Mouse (Mus musculus): ENCODE measurements around the gene Sox5. TPM values are rescaled to one million over a fixed set of nuclear protein-coding genes. Genes with fewer than 3 reads are reported as not detected.

The Sox5 gene
- total and polyA plus RNA-seq, 2 experiments from 2014 or later, result 26.2 to 32.9 TPM

DNA sequence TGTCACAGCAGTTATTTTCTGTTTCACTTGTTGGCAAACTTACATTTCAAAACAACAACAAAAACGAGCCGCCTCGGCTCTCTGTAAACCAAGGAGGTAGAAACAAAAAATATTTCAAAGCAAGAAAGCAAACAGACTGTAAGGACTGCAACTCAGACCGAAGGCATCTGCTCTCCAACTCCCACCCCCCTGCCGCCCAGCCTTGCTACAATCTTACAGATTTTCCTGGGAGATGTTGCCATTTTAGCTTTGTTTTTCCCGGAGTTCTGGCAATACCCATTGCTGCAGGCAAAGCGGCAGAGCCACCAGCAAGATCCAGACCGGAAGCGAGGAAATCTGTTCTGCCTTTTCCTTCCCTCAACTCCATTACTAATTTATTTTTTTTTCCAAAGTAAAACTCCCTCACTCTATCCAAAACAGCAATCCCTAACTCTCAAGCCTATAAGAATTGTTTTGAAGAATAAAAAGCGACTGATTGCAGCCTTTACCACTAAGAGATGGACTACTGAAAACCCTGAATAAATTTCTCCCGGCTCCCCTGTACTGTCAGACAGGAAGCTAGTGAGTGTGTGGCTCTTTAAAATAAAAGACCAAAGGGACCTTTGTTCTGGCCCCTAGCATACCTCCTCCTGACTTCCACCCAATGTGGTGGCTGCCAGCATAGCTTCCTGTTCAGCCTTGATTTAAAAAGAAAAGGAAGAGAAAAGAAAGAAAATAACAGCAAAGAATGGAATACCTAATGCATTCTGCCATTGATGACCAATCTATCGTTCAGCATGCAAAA is 600.5 kb downstream of the Sox5 start:
- Histone ChIP-seq H3K4me1 (ENCODE audit: insufficient read depth, low read length) (0 out of 2 replicates have a peak, but pooled peaks cover 3% of the 10 kb centered on the region), H3K27me3 (ENCODE audit: insufficient read depth, low read length) (no peaks in the 10 kb centered on the region), H3K9me3 (ENCODE audit: low read length) (no peaks in the 10 kb centered on the region), H3K36me3 (ENCODE audit: insufficient read depth, low read length) (no peaks in the 10 kb centered on the region), H3K9ac (replicated peaks; ENCODE audit: low read length) (peak overlapping the region; percentile 6; the same call in 1 of the 2 replicates), H3K27ac (peak overlapping the region; percentile 48), H3K4me2 (ENCODE audit: low read depth, low read length) (peak overlapping the region; percentile 44), H3K4me3 (ENCODE audit: low read length) (peak overlapping the region; percentile 17)
- WGBS, result 28% methylated on average over 12 of the region's 12 CpGs
- no peak for TF ChIP-seq CTCF (IDR thresholded peaks at IDR 0.05; ENCODE audit: low read depth)
- DNase-seq (ENCODE audit: low spot score) (peak; percentile 39), ATAC-seq (no peak)

DNA sequence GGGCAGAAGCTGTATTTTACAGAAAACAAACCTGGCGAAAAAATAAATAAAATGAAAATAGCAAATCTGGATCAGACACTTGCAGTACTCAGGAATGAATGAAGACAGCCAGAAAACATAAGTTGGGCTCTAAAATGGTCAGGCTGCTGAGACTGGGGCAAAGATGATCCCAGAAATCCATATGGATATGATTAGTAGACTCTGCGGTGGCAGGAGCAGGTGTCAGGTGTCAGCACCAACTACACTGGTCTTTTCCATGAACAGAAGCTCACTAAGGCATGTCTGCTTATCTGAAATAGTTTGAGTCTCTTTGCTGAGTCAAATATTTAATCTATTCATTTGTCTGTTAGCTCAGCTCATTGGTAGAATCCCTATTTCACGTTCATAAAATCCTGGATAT is 602.7 kb downstream of the Sox5 start:
- WGBS, result 89% methylated on average over 3 of the region's 3 CpGs
- Histone ChIP-seq H3K9ac (replicated peaks; ENCODE audit: low read length) (no peak overlapping the region), H3K4me1 (ENCODE audit: insufficient read depth, low read length) (0 out of 2 replicates have a peak, but pooled peaks cover 3% of the 10 kb centered on the region), H3K4me2 (ENCODE audit: low read depth, low read length) (no peak overlapping the region), H3K27me3 (ENCODE audit: insufficient read depth, low read length) (no peaks in the 10 kb centered on the region), H3K27ac (no peak overlapping the region), H3K4me3 (ENCODE audit: low read length) (no peak overlapping the region), H3K36me3 (ENCODE audit: insufficient read depth, low read length) (no peaks in the 10 kb centered on the region), H3K9me3 (ENCODE audit: low read length) (no peaks in the 10 kb centered on the region)
- DNase-seq (ENCODE audit: low spot score) (no peak), ATAC-seq (no peak)
- no peak for TF ChIP-seq CTCF (IDR thresholded peaks at IDR 0.05; ENCODE audit: low read depth)

DNA sequence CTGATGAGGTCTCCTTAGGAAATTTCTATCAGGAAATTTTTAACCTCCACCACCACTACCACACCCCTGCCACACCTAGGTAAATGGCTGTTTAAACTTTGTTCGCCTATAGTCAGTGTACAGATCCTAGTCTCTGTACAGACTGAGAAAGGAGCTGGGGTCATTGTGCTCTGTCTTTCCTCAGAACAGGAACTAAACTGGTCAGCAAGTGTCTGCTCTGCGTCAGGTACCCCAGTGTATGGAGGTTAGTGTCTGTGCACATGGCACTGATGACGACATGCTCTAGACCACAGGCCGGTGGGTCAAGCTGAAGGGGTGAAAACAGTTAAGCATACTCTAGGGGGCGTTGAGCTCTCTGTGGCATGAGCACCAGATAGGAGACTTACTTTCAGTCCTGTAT is 605.1 kb downstream of the Sox5 start:
- WGBS, result 91% methylated on average over 5 of the region's 5 CpGs
- Histone ChIP-seq H3K9me3 (ENCODE audit: low read length) (no peaks in the 10 kb centered on the region), H3K4me3 (ENCODE audit: low read length) (no peak overlapping the region), H3K27ac (no peak overlapping the region), H3K9ac (replicated peaks; ENCODE audit: low read length) (no peak overlapping the region), H3K4me1 (ENCODE audit: insufficient read depth, low read length) (0 out of 2 replicates have a peak, but pooled peaks cover 3% of the 10 kb centered on the region), H3K36me3 (ENCODE audit: insufficient read depth, low read length) (no peaks in the 10 kb centered on the region), H3K27me3 (ENCODE audit: insufficient read depth, low read length) (no peaks in the 10 kb centered on the region), H3K4me2 (ENCODE audit: low read depth, low read length) (no peak overlapping the region)
- no peak for DNase-seq (ENCODE audit: low spot score)
- no peak for ATAC-seq
- TF ChIP-seq CTCF (IDR thresholded peaks at IDR 0.05; ENCODE audit: low read depth), result no peak

DNA sequence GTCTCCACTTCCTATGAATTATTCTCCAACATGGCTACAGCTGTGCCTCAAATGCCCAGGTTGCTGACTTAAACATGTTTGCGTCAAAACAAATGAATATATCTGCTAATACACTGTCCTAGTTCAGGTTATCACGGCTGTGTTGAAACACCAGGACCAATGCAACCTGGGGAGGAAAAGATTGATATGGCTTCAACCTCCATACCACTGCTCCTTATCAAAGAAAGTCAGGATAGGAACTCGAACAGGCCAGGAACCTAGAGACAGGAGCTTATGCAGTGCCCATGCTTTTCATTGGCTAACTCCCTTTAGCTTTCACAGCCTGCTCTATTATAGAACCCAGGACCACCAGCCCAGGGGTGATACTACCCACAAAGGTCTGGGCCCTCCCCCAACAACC is 606.2 kb downstream of the Sox5 start:
- Histone ChIP-seq H3K9ac (replicated peaks; ENCODE audit: low read length) (no peak overlapping the region), H3K27ac (no peak overlapping the region), H3K27me3 (ENCODE audit: insufficient read depth, low read length) (no peaks in the 10 kb centered on the region), H3K36me3 (ENCODE audit: insufficient read depth, low read length) (no peaks in the 10 kb centered on the region), H3K4me2 (ENCODE audit: low read depth, low read length) (no peak overlapping the region), H3K4me3 (ENCODE audit: low read length) (no peak overlapping the region), H3K9me3 (ENCODE audit: low read length) (no peaks in the 10 kb centered on the region), H3K4me1 (ENCODE audit: insufficient read depth, low read length) (no peaks in the 10 kb centered on the region)
- TF ChIP-seq CTCF (IDR thresholded peaks at IDR 0.05; ENCODE audit: low read depth), result no peak
- ATAC-seq, result no peak
- 89% methylated on average over 3 of the region's 3 CpGs for WGBS
- DNase-seq (ENCODE audit: low spot score), result no peak

DNA sequence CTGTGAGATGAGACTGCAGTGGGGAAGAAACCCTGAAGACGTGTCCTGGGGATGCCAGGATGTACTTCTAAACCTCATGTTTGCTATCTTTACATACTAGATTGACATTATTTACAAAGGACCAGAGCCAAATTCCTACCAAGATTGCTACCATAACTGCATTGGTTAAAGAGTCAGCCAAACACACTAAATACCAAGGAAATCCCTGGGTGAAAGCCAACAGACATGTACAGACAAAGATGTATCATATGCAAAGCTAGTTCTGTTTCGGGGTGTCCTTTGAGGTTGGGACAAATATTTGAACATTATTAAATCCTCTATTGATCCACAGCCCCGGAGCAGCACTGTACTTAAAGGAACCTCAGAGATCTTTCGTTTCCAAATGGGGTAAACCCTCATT is 611.2 kb downstream of the Sox5 start:
- DNase-seq (ENCODE audit: low spot score), result no peak
- Histone ChIP-seq H3K4me3 (ENCODE audit: low read length) (no peak overlapping the region), H3K4me1 (ENCODE audit: insufficient read depth, low read length) (peaks cover 14% of the 10 kb centered on the region), H3K4me2 (ENCODE audit: low read depth, low read length) (no peak overlapping the region), H3K9ac (replicated peaks; ENCODE audit: low read length) (no peak overlapping the region), H3K36me3 (ENCODE audit: insufficient read depth, low read length) (no peaks in the 10 kb centered on the region), H3K27me3 (ENCODE audit: insufficient read depth, low read length) (no peaks in the 10 kb centered on the region), H3K27ac (no peak overlapping the region), H3K9me3 (ENCODE audit: low read length) (no peaks in the 10 kb centered on the region)
- WGBS, result 73% methylated on average over 4 of the region's 4 CpGs
- TF ChIP-seq CTCF (IDR thresholded peaks at IDR 0.05; ENCODE audit: low read depth), result no peak
- ATAC-seq, result no peak

DNA sequence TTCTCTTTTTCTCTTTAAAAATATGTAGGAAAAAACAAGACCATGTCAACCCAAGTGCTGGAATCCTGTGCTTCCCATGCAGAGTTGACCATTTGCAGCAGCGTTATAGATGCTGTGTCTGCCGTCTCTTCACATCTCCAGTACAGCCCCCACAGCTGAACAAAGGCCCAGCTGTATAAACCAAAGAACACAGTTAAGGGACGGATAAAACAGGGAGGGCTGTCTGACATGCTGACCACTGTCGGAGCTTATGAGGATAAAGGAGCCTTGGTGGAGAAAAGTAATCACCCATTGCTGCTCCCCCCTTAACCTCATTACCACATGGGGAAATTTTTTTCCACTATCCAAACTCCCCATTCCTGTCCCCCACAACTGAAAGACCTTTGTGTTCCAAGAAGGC is 612.0 kb downstream of the Sox5 start:
- ATAC-seq, result no peak

More for the DNA sequence above, 612.0 kb downstream of the Sox5 start:
- Histone ChIP-seq H3K27me3 (ENCODE audit: insufficient read depth, low read length) (no peaks in the 10 kb centered on the region), H3K27ac (no peak overlapping the region), H3K4me1 (ENCODE audit: insufficient read depth, low read length) (peaks cover 14% of the 10 kb centered on the region), H3K9me3 (ENCODE audit: low read length) (no peaks in the 10 kb centered on the region), H3K36me3 (ENCODE audit: insufficient read depth, low read length) (no peaks in the 10 kb centered on the region), H3K9ac (replicated peaks; ENCODE audit: low read length) (no peak overlapping the region), H3K4me3 (ENCODE audit: low read length) (no peak overlapping the region), H3K4me2 (ENCODE audit: low read depth, low read length) (no peak overlapping the region)
- DNase-seq (ENCODE audit: low spot score), result no peak
- TF ChIP-seq CTCF (IDR thresholded peaks at IDR 0.05; ENCODE audit: low read depth), result no peak
- WGBS, result 36% methylated on average over 4 of the region's 4 CpGs
